Mouse (Mus musculus) liver, postnatal 0 days (tissue): ENCODE results near the gene Ppp4c. TPM values are rescaled to one million over a fixed set of nuclear protein-coding genes. Genes with fewer than 3 reads are reported as not detected.

Experiments used
- ATAC-seq: fragments of 200-750 bp; cut with Nextera tagmentation; 2 replicates; pipeline ENCODE4 v1.8.0; 2017; ENCODE audit warnings: mild to moderate bottlenecking, moderate library complexity
- DNase-seq: peaks from one replicate; pipeline ENCODE4 v3.0.0-alpha.2; 2016
- H3K27ac ChIP-seq: fragments of 300-500 bp; sonication (generic); 2 replicates; pipeline ENCODE4 v1.5.1; 2014; ENCODE audit warnings: antibody characterized with exemption, moderate library complexity, mild to moderate bottlenecking, low read depth
- H3K27me3 ChIP-seq: fragments of 300-500 bp; sonication (generic); 2 replicates; pipeline ENCODE4 v1.6.1; 2014; ENCODE audit warnings: low read length, control low read depth, mixed read lengths; ENCODE audit not compliant: insufficient read depth
- H3K36me3 ChIP-seq: fragments of 300-500 bp; sonication (generic); replicated peaks from 2 replicates; pipeline ENCODE4 v1.6.1; 2014; ENCODE audit warnings: mild to moderate bottlenecking, control low read depth, low read length, moderate library complexity, mixed read lengths; ENCODE audit not compliant: insufficient read depth
- H3K4me1 ChIP-seq: fragments of 300-500 bp; sonication (generic); 2 replicates; pipeline ENCODE4 v1.6.1; 2014; ENCODE audit warnings: antibody characterized with exemption, mild to moderate bottlenecking, control low read depth; ENCODE audit not compliant: insufficient read depth
- H3K4me2 ChIP-seq: fragments of 300-500 bp; sonication (generic); 2 replicates; pipeline ENCODE4 v1.6.1; 2014; ENCODE audit warnings: low read depth, mild to moderate bottlenecking, low read length, moderate library complexity, mixed read lengths
- H3K4me3 ChIP-seq: fragments of 300-500 bp; sonication (generic); 2 replicates; pipeline ENCODE4 v1.5.1; 2014; ENCODE audit warnings: low read depth, low read length
- H3K9ac ChIP-seq: fragments of 300-500 bp; sonication (generic); replicated peaks from 2 replicates; pipeline ENCODE4 v1.6.1; 2014; ENCODE audit warnings: mild to moderate bottlenecking, moderate library complexity
- H3K9me3 ChIP-seq: fragments of 300-500 bp; sonication (generic); 2 replicates; pipeline ENCODE4 v1.6.1; 2016; ENCODE audit warnings: mild to moderate bottlenecking, control low read depth, low read length, mixed read lengths
- CTCF ChIP-seq: sonication (generic); IDR thresholded peaks from 2 replicates; pipeline ENCODE4 v1.5.1; 2016; ENCODE audit warnings: antibody characterized with exemption, low read depth
- EP300 ChIP-seq: IDR thresholded peaks from 2 replicates; pipeline ENCODE4 v1.6.1; 2016; ENCODE audit warnings: antibody characterized with exemption, low read depth, mild to moderate bottlenecking
- whole genome bisulfite sequencing: fragments of 180-500 bp; shearing (Covaris S2); extraction: QIAGEN DNeasy Blood & Tissue Kit; methylation state at CpG from one replicate; pipeline ENCODE4 v1.1.7; 2014; ENCODE audit not compliant: insufficient replicate concordance; 5-methylcytosine and 5-hydroxymethylcytosine counted together
- polyA plus RNA-seq: library from polyadenylated mRNA; unstranded; fragments of >200 nt; fragmentation: Nextera tagmentation; extraction: Ambion mirVana; gene quantifications from 2 replicates; pipeline ENCODE4 v1.2.1, GENCODE M21; 2015

Gene Ppp4c
- polyA plus RNA-seq = 69.9 and 72.1 TPM in 2 replicates

DNA sequence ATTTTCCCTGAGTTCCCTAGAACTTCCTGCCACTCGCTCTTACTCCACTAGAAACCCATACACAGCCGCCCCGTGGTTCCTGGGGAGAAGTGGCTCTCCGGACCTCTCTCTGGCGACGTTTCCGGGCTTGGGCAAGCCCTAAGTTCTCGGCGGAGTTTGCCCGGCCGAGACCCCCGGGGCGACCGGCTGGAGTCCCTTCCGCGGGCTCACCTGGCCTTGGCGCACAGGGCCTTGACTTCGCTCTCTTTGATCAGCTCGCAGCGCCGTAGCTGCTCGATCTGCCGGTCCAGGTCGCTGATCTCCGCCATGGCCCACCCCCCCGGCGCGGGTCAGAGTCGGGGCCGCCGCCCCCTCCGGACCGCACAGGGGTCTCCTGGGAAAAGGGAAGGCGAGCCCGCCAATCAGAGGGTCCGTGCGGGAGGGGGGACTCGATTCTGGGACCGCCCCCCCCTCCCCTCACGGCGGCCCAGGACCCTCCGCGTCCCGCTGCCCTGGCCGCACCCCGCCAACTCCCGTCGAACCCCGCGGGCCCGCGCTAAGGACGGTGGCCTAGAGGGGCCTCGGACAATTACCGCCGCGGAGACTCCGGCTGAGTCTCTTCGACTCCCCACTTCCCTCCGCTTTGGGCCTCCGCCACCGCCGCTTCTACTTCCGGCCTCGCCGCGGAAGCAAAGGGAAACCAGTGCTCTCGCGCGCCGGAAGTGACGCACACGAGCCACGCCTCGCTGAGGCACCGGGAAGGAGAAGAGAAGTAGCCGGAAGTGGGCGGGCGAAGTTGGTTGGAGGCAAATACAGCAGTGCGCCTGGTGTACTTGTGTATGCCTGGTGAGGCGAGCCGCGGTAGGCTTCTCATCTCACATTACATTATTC is at the start of gene Ppp4c:
Gene Ppp4c, minus strand, starts transcription at position 646 of the 870 bp plus-strand sequence.
- Histone ChIP-seq H3K9me3 (no peaks in the 10 kb centered on the region), H3K4me2 (peak within 1 kb of the TSS; percentile 74), H3K36me3 (peaks cover 62% of the 10 kb centered on the region), H3K9ac (peak within 1 kb of the TSS; percentile 92), H3K27ac (peak within 1 kb of the TSS; percentile 96), H3K27me3 (no peaks in the 10 kb centered on the region), H3K4me1 (peaks cover 18% of the 10 kb centered on the region), H3K4me3 (peak within 1 kb of the TSS; percentile 86)
- peak; percentile 91 for ATAC-seq
- no peak; the same call in 1 of the 2 replicates for TF ChIP-seq EP300
- TF ChIP-seq CTCF = 0 out of 2 replicates have a peak, but pooled peaks have one; percentile 1
- peak; percentile 99 for DNase-seq
- WGBS = under 1% methylated on average over 77 of the region's 83 CpGs

DNA sequence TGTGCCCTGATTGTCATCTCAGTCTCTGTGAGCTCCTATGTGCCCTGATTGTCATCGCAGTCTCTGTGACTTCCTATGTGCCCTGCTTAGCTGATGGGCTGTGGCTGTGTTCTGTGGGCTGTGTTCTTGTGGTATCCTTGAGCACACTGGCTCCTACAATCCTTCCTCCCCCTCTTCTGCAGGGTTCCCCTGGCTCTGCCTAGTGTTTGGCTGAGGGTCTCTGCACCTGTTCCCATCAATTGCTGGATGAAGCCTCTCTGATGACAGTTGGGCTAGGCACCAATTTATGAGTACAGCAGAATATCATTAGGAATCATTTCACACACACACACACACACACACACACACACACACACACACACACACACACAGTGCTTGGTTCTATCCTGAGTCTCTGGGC is 41.0 kb upstream of the Ppp4c start:
- ATAC-seq (no peak), DNase-seq (no peak)
- Histone ChIP-seq H3K4me1 (peaks cover 11% of the 10 kb centered on the region; the same call in 1 of the 2 replicates), H3K36me3 (no peaks in the 10 kb centered on the region), H3K9me3 (no peaks in the 10 kb centered on the region), H3K27me3 (peaks cover 7% of the 10 kb centered on the region; the same call in 1 of the 2 replicates), H3K27ac (no peak overlapping the region), H3K4me2 (no peak overlapping the region), H3K9ac (no peak overlapping the region), H3K4me3 (no peak overlapping the region)
- WGBS = 90% methylated on average over 1 of the region's 1 CpGs
- TF ChIP-seq CTCF (no peak), EP300 (no peak)

DNA sequence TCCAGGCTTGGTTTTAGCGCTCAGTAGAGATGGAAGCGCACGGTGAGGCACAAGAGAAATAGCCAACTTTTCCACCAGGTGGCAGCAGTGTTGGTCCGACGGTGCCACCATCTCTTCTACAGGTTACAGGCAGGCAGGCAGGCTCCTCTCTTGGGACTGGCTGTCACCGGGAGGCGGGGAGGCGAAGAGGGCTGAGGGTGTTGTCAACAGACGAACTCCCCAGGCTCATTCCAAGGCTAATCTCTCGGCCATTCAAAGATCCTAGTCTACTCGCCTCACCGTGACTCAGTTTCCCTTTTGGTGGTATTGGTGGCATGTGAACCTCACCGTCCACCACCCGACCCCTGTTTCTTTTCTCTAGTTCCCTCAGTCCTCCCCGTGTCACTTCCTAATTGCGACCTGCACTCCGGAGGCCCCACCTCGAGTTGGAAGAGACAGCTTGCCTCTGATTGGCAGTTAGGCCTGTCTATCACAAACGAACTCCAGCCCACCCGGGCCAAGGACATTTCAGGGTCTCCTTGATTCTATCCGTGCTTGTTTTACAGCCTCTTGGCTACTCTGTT is 39.8 kb upstream of the Ppp4c start:
- Histone ChIP-seq H3K36me3 (no peaks in the 10 kb centered on the region), H3K4me1 (peaks cover 11% of the 10 kb centered on the region; the same call in 1 of the 2 replicates), H3K27ac (no peak overlapping the region), H3K4me3 (peak overlapping the region; percentile 30; the same call in 1 of the 2 replicates), H3K27me3 (peaks cover 8% of the 10 kb centered on the region; the same call in 1 of the 2 replicates), H3K9ac (peak overlapping the region; percentile 51; the same call in 1 of the 2 replicates), H3K4me2 (peak overlapping the region; percentile 65), H3K9me3 (no peaks in the 10 kb centered on the region)
- DNase-seq = peak; percentile 87
- TF ChIP-seq EP300 (no peak), CTCF (peak; percentile 92)
- under 1% methylated on average over 21 of the region's 21 CpGs for WGBS
- peak; percentile 91 for ATAC-seq

DNA sequence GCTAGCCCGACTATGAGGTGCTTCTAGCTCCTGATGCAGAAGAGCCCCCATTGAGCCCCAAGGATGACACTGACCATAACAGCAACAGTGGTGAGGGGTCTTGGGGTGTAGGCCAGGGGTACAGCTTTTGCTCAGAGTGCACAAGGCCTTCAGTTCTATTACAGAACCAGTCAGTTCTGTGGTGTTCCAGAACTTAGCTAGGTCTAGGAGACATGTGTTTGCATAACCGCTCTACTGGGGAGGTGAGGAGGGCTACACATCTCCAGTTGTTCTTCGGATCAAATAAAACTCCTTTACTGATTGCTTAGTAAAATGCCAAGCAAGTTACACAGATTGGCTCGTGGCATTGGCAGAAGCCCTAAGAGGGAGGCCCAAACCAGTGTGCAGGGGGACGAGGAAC is 39.2 kb upstream of the Ppp4c start, which contains the start of gene 4930451I11Rik:
Gene 4930451I11Rik, minus strand, starts transcription at position 101 of the 400 bp plus-strand sequence.
- H3K9me3 ChIP-seq = no peaks in the 10 kb centered on the region
- no peak for TF ChIP-seq EP300
- no peak for TF ChIP-seq CTCF
- no peak within 1 kb of the TSS for H3K27ac ChIP-seq
- H3K4me1 ChIP-seq = peaks cover 8% of the 10 kb centered on the region; the same call in 1 of the 2 replicates
- H3K4me3 ChIP-seq = peak within 1 kb of the TSS; percentile 30; the same call in 1 of the 2 replicates
- ATAC-seq = no peak
- H3K4me2 ChIP-seq = peak within 1 kb of the TSS; percentile 65
- H3K36me3 ChIP-seq = no peaks in the 10 kb centered on the region
- 61% methylated on average over 5 of the region's 5 CpGs for WGBS
- H3K27me3 ChIP-seq = peaks cover 8% of the 10 kb centered on the region; the same call in 1 of the 2 replicates
- no peak for DNase-seq
- peak within 1 kb of the TSS; percentile 51; the same call in 1 of the 2 replicates for H3K9ac ChIP-seq

DNA sequence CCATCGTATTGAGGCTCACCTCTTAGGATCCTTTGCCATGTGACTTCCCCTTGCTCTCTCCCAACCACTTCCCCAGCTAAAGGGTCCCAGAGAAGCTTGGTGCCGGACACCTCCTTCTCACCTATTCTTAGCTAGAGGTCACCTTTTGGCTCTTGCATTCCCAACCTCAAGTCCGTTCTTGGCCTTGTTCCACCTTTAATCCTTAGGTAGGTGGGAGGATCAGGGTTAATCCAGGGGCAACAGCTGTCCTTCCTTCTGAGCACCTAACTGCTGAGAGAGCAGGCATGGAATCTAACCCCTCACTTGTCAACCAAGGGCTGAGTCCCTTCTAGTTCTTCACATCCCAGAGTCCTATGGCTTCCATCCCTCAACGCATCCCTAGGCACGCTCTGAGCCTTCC is 33.7 kb upstream of the Ppp4c start:
- Histone ChIP-seq H3K9me3 (no peaks in the 10 kb centered on the region), H3K4me2 (no peak overlapping the region), H3K4me3 (no peak overlapping the region), H3K27me3 (peaks cover 37% of the 10 kb centered on the region), H3K9ac (no peak overlapping the region), H3K27ac (no peak overlapping the region), H3K4me1 (no peaks in the 10 kb centered on the region), H3K36me3 (no peaks in the 10 kb centered on the region)
- no peak for DNase-seq
- 62% methylated on average over 5 of the region's 5 CpGs for WGBS
- no peak for ATAC-seq
- no peak for TF ChIP-seq CTCF
- no peak for TF ChIP-seq EP300

DNA sequence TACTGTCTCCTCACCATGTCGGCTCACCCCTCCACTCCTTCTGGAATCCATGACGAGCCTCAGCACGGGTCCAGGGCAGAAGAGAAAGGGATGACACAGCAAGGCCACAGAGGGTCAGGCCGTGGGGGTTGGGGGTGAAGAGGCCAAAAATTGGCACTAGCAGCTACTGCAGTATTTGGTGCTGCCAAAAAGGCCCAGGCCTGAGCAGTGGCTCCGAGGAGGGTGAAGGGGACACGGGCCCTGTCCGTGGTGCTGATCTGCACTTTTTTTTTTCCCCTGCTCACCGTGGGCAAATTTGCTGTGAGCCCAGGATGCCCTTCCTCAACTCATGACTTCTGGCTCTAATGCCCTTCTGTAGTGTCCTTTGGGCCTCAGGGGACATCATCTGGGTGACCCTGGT is 33.1 kb upstream of the Ppp4c start:
- no peaks in the 10 kb centered on the region for H3K9me3 ChIP-seq
- ATAC-seq (no peak), DNase-seq (peak; percentile 53)
- H3K9ac ChIP-seq = no peak overlapping the region
- H3K4me3 ChIP-seq = no peak overlapping the region
- WGBS = 20% methylated on average over 8 of the region's 8 CpGs
- TF ChIP-seq CTCF (no peak), EP300 (no peak)
- H3K27me3 ChIP-seq = peaks cover 37% of the 10 kb centered on the region
- H3K27ac ChIP-seq = no peak overlapping the region
- H3K4me2 ChIP-seq = no peak overlapping the region
- H3K36me3 ChIP-seq = no peaks in the 10 kb centered on the region
- no peaks in the 10 kb centered on the region for H3K4me1 ChIP-seq
